Mouse (Mus musculus) CH12.LX (cell line): Measurements from ENCODE around the gene Arhgef2.

Source experiments
- BHLHE40 ChIP-seq: IDR thresholded peaks from 2 replicates; pipeline ENCODE4 v1.6.1; 2011; ENCODE audit warnings: mild to moderate bottlenecking, low read depth, low read length, improper control_type of control experiment
- CTCF ChIP-seq, 2 experiments: IDR thresholded peaks in 1 of 2; conservative IDR thresholded peaks in 1 of 2; 2 replicates each; pipeline ENCODE4 v1.5.1; 2011 to 2012; ENCODE audit warnings: low read depth in 2 of 2, low read length in 2 of 2, improper control_type of control experiment in 1 of 2, inconsistent platforms in 1 of 2, mild to moderate bottlenecking in 1 of 2, moderate library complexity in 1 of 2
- EP300 ChIP-seq: IDR thresholded peaks from 2 replicates; pipeline ENCODE4 v1.6.1; 2011; ENCODE audit warnings: low read length, improper control_type of control experiment
- GABPA ChIP-seq: IDR thresholded peaks from 2 replicates; pipeline ENCODE4 v1.6.1; 2012; ENCODE audit warnings: low read depth, low read length, improper control_type of control experiment, inconsistent platforms; ENCODE audit not compliant: insufficient replicate concordance
- MAX ChIP-seq: IDR thresholded peaks from 2 replicates; pipeline ENCODE4 v1.6.1; 2011; ENCODE audit warnings: low read length, improper control_type of control experiment
- POLR2A ChIP-seq: IDR thresholded peaks from 2 replicates; pipeline ENCODE4 v1.6.1; 2011; ENCODE audit warnings: low read depth, mild to moderate bottlenecking, improper control_type of control experiment, low read length
- RCOR1 ChIP-seq: conservative IDR thresholded peaks from 2 replicates; pipeline ENCODE4 v1.6.1; 2012; ENCODE audit warnings: low read depth, mild to moderate bottlenecking, inconsistent platforms, low read length, improper control_type of control experiment
- TCF12 ChIP-seq: IDR thresholded peaks from 2 replicates; pipeline ENCODE4 v1.6.1; 2014; ENCODE audit warnings: low read depth, mild to moderate bottlenecking, inconsistent platforms, low read length, improper control_type of control experiment
- USF1 ChIP-seq: IDR thresholded peaks from 2 replicates; pipeline ENCODE4 v1.6.1; 2014; ENCODE audit warnings: low read depth, mild to moderate bottlenecking, inconsistent platforms, low read length, improper control_type of control experiment

GRCm38 (mm10) chr3:88628766-88629165 is 23.0 kb downstream of the Arhgef2 start:
- TF ChIP-seq CTCF (conservative IDR thresholded peaks at IDR 0.05 in 1 of 2, IDR thresholded peaks at IDR 0.05 in 1 of 2; ENCODE audit: low read depth in 2 of 2, low read length in 2 of 2) (no peak), BHLHE40 (no peak), USF1 (no peak), POLR2A (no peak), TCF12 (no peak), MAX (no peak), RCOR1 (no peak), GABPA (no peak), EP300 (no peak)
